Mouse (Mus musculus) stomach, embryonic 15.5 days (tissue): ENCODE results near the gene Thada. TPM values are rescaled to one million over a fixed set of nuclear protein-coding genes. Genes with fewer than 3 reads are reported as not detected.
"Not testable (repeated sequence)": the region's sequence is repeated elsewhere in the genome, so short reads cannot be mapped to it uniquely, and the experiment has no call there.

Source experiments
- ATAC-seq: fragments of 200-750 bp; cut with Nextera tagmentation; 2 replicates; pipeline ENCODE4 v1.8.0; 2017; ENCODE audit warnings: low read depth, moderate number of reproducible peaks, moderate TSS enrichment; ENCODE audit not compliant: insufficient read depth, low FRiP score
- H3K27ac ChIP-seq: fragments of 300-500 bp; sonication (generic); 2 replicates; pipeline ENCODE4 v1.5.1; 2015; ENCODE audit warnings: mild to moderate bottlenecking, inconsistent platforms
- H3K27me3 ChIP-seq: fragments of 300-500 bp; sonication (generic); replicated peaks from 2 replicates; pipeline ENCODE4 v1.6.1; 2015; ENCODE audit warnings: inconsistent platforms
- H3K36me3 ChIP-seq: fragments of 300-500 bp; sonication (generic); 2 replicates; pipeline ENCODE4 v1.6.1; 2015; ENCODE audit warnings: inconsistent platforms
- H3K4me1 ChIP-seq: fragments of 300-500 bp; sonication (generic); 2 replicates; pipeline ENCODE4 v1.6.1; 2015; ENCODE audit warnings: inconsistent platforms
- H3K4me2 ChIP-seq: fragments of 300-500 bp; sonication (generic); 2 replicates; pipeline ENCODE4 v1.6.1; 2015; ENCODE audit warnings: mild to moderate bottlenecking, inconsistent platforms
- H3K4me3 ChIP-seq: fragments of 300-500 bp; sonication (generic); replicated peaks from 2 replicates; pipeline ENCODE4 v1.5.1; 2015; ENCODE audit warnings: inconsistent platforms
- H3K9ac ChIP-seq: fragments of 300-500 bp; sonication (generic); 2 replicates; pipeline ENCODE4 v1.6.1; 2015; ENCODE audit warnings: inconsistent platforms
- H3K9me3 ChIP-seq: fragments of 300-500 bp; sonication (generic); 2 replicates; pipeline ENCODE4 v1.6.1; 2016; ENCODE audit warnings: inconsistent platforms
- WGBS: fragments of 180-500 bp; shearing (Covaris S2); methylation state at CpG from one replicate; pipeline ENCODE4 v1.1.7; 2015; 5-methylcytosine and 5-hydroxymethylcytosine counted together
- polyA plus RNA-seq: library from polyadenylated mRNA; unstranded; fragments of >200 nt; fragmentation: Nextera tagmentation; extraction: Ambion mirVana; gene quantifications from 2 replicates; pipeline ENCODE4 v1.2.1, GENCODE M21; 2015

Thada gene
- polyA plus RNA-seq, 1 experiment from 2014 or later = 7.8 TPM

- H3K4me2 ChIP-seq = no peak overlapping the region
- H3K27me3 ChIP-seq = no peaks in the 10 kb centered on the region
- no peak for ATAC-seq
- no peaks in the 10 kb centered on the region for H3K36me3 ChIP-seq
- H3K4me3 ChIP-seq = no peak overlapping the region
- no peak overlapping the region for H3K27ac ChIP-seq
- H3K4me1 ChIP-seq = peaks cover 6% of the 10 kb centered on the region
- H3K9me3 ChIP-seq = no peaks in the 10 kb centered on the region
- no peak overlapping the region for H3K9ac ChIP-seq
- 62% methylated on average over 2 of the region's 2 CpGs for WGBS
Measured at GRCm38 (mm10) chr17:84239679-84240292, 226.2 kb downstream of the Thada start.

- Histone ChIP-seq H3K27me3 (no peaks in the 10 kb centered on the region), H3K4me1 (no peaks in the 10 kb centered on the region), H3K9me3 (no peaks in the 10 kb centered on the region), H3K9ac (no peak overlapping the region), H3K27ac (no peak overlapping the region), H3K4me2 (no peak overlapping the region), H3K4me3 (no peak overlapping the region), H3K36me3 (no peaks in the 10 kb centered on the region)
- ATAC-seq = no peak
- WGBS = 69% methylated on average over 1 of the region's 1 CpGs
Measured at GRCm38 (mm10) chr17:84238174-84238573, 227.8 kb downstream of the Thada start.

- no peak for ATAC-seq
- Histone ChIP-seq H3K36me3 (no peaks in the 10 kb centered on the region), H3K9me3 (no peaks in the 10 kb centered on the region), H3K27ac (0 out of 2 replicates have a peak overlapping the region, but pooled peaks have one; percentile 3), H3K4me2 (no peak overlapping the region), H3K4me1 (no peaks in the 10 kb centered on the region), H3K9ac (no peak overlapping the region), H3K27me3 (no peaks in the 10 kb centered on the region), H3K4me3 (no peak overlapping the region)
- WGBS = 73% methylated on average over 7 of the region's 7 CpGs
Measured at GRCm38 (mm10) chr17:84236781-84237557, 229.0 kb downstream of the Thada start.

GRCm38 (mm10) chr17:84235399-84235928 lies 230.5 kb downstream of the Thada start:
- Histone ChIP-seq H3K9me3 (no peaks in the 10 kb centered on the region), H3K36me3 (no peaks in the 10 kb centered on the region), H3K4me2 (no peak overlapping the region), H3K9ac (no peak overlapping the region), H3K4me1 (no peaks in the 10 kb centered on the region), H3K27me3 (no peaks in the 10 kb centered on the region), H3K27ac (no peak overlapping the region), H3K4me3 (no peak overlapping the region)
- no peak for ATAC-seq
- WGBS = 72% methylated on average over 4 of the region's 4 CpGs

GRCm38 (mm10) chr17:84234785-84235184 lies 231.2 kb downstream of the Thada start:
- H3K4me3 ChIP-seq, H3K9ac ChIP-seq, H3K27ac ChIP-seq, H3K4me1 ChIP-seq, H3K27me3 ChIP-seq, H3K36me3 ChIP-seq, H3K4me2 ChIP-seq, H3K9me3 ChIP-seq: not testable (repeated sequence)
- ATAC-seq = peak; percentile 27; the same call in 1 of the 2 replicates
- WGBS = 100% methylated on average over 2 of the region's 4 CpGs

- H3K4me3 ChIP-seq = no peak overlapping the region
- H3K27me3 ChIP-seq = no peaks in the 10 kb centered on the region
- ATAC-seq = no peak
- peaks cover 5% of the 10 kb centered on the region; the same call in 1 of the 2 replicates for H3K36me3 ChIP-seq
- no peak overlapping the region for H3K27ac ChIP-seq
- H3K4me2 ChIP-seq = no peak overlapping the region
- H3K9me3 ChIP-seq = no peaks in the 10 kb centered on the region
- no peak overlapping the region for H3K9ac ChIP-seq
- H3K4me1 ChIP-seq = no peaks in the 10 kb centered on the region
- 94% methylated on average over 2 of the region's 2 CpGs for WGBS
Measured at GRCm38 (mm10) chr17:84233758-84234157, 232.2 kb downstream of the Thada start.

- WGBS = 80% methylated on average over 2 of the region's 2 CpGs
- peaks cover 6% of the 10 kb centered on the region; the same call in 1 of the 2 replicates for H3K4me1 ChIP-seq
- no peak for ATAC-seq
- no peak overlapping the region for H3K4me2 ChIP-seq
- no peak overlapping the region for H3K27ac ChIP-seq
- no peak overlapping the region for H3K9ac ChIP-seq
- no peaks in the 10 kb centered on the region for H3K9me3 ChIP-seq
- no peak overlapping the region for H3K4me3 ChIP-seq
- H3K36me3 ChIP-seq = peaks cover 5% of the 10 kb centered on the region; the same call in 1 of the 2 replicates
- H3K27me3 ChIP-seq = no peaks in the 10 kb centered on the region
Measured at GRCm38 (mm10) chr17:84231361-84231760, 234.6 kb downstream of the Thada start.

- no peak overlapping the region for H3K9ac ChIP-seq
- H3K36me3 ChIP-seq = peaks cover 5% of the 10 kb centered on the region; the same call in 1 of the 2 replicates
- ATAC-seq = no peak
- H3K4me1 ChIP-seq = peaks cover 6% of the 10 kb centered on the region; the same call in 1 of the 2 replicates
- no peak overlapping the region for H3K4me2 ChIP-seq
- H3K9me3 ChIP-seq = no peaks in the 10 kb centered on the region
- H3K4me3 ChIP-seq = no peak overlapping the region
- H3K27me3 ChIP-seq = no peaks in the 10 kb centered on the region
- 49% methylated on average over 2 of the region's 2 CpGs for WGBS
- H3K27ac ChIP-seq = no peak overlapping the region
Measured at GRCm38 (mm10) chr17:84228223-84228622, 237.8 kb downstream of the Thada start.

GRCm38 (mm10) chr17:84226681-84227080 lies 239.3 kb downstream of the Thada start:
- 44% methylated on average over 6 of the region's 6 CpGs for WGBS
- Histone ChIP-seq H3K4me2 (no peak overlapping the region), H3K4me3 (no peak overlapping the region), H3K9me3 (no peaks in the 10 kb centered on the region), H3K27me3 (no peaks in the 10 kb centered on the region), H3K4me1 (peaks cover 6% of the 10 kb centered on the region; the same call in 1 of the 2 replicates), H3K36me3 (peaks cover 5% of the 10 kb centered on the region; the same call in 1 of the 2 replicates), H3K9ac (no peak overlapping the region), H3K27ac (no peak overlapping the region)
- no peak for ATAC-seq

- H3K27ac ChIP-seq = no peak overlapping the region
- ATAC-seq = no peak
- WGBS = 56% methylated on average over 5 of the region's 5 CpGs
Measured at GRCm38 (mm10) chr17:84226231-84226630, 239.8 kb downstream of the Thada start.

GRCm38 (mm10) chr17:84224217-84224887 lies 241.7 kb downstream of the Thada start:
- H3K27ac ChIP-seq = no peak overlapping the region
- WGBS = 68% methylated on average over 15 of the region's 15 CpGs

More at GRCm38 (mm10) chr17:84226231-84226630, 239.8 kb downstream of the Thada start:
- H3K4me3 ChIP-seq = no peak overlapping the region
- H3K27me3 ChIP-seq = no peaks in the 10 kb centered on the region
- no peaks in the 10 kb centered on the region for H3K9me3 ChIP-seq
- peaks cover 6% of the 10 kb centered on the region; the same call in 1 of the 2 replicates for H3K4me1 ChIP-seq
- no peak overlapping the region for H3K4me2 ChIP-seq
- no peak overlapping the region for H3K9ac ChIP-seq
- peaks cover 8% of the 10 kb centered on the region; the same call in 1 of the 2 replicates for H3K36me3 ChIP-seq

More at GRCm38 (mm10) chr17:84224217-84224887, 241.7 kb downstream of the Thada start:
- no peak for ATAC-seq
- no peak overlapping the region for H3K4me2 ChIP-seq
- H3K4me1 ChIP-seq = peaks cover 6% of the 10 kb centered on the region; the same call in 1 of the 2 replicates
- H3K9ac ChIP-seq = no peak overlapping the region
- no peaks in the 10 kb centered on the region for H3K9me3 ChIP-seq
- no peak overlapping the region for H3K4me3 ChIP-seq
- peaks cover 6% of the 10 kb centered on the region; the same call in 1 of the 2 replicates for H3K36me3 ChIP-seq
- no peaks in the 10 kb centered on the region for H3K27me3 ChIP-seq
